Mouse (Mus musculus): ENCODE results near the gene Tpcn2.
A peak's percentile ranks its signal among the peaks of the same experiment; 100 is the strongest.

Tpcn2 gene

GRCm38 (mm10) chr7:145283487-145284187, at the start of gene Tpcn2:
TSS of gene Tpcn2 (minus strand) at chr7:145284011.
- peak; percentile 91 for DNase-seq (ENCODE audit: low spot score)

GRCm38 (mm10) chr7:145332376-145333041, 48.7 kb upstream of the Tpcn2 start:
- DNase-seq (ENCODE audit: low spot score): no peak

- no peak for DNase-seq (ENCODE audit: low spot score)
Observed at GRCm38 (mm10) chr7:145330641-145331040, 46.8 kb upstream of the Tpcn2 start.

GRCm38 (mm10) chr7:145329982-145330381, 46.2 kb upstream of the Tpcn2 start:
- no peak for DNase-seq (ENCODE audit: low spot score)

- DNase-seq (ENCODE audit: low spot score): no peak
Observed at GRCm38 (mm10) chr7:145325697-145326096, 41.9 kb upstream of the Tpcn2 start.

GRCm38 (mm10) chr7:145323607-145324006, 39.8 kb upstream of the Tpcn2 start:
- no peak for DNase-seq (ENCODE audit: low spot score)

- no peak for DNase-seq (ENCODE audit: low spot score)
Observed at GRCm38 (mm10) chr7:145319481-145319880, 35.7 kb upstream of the Tpcn2 start.

- DNase-seq (ENCODE audit: low spot score): no peak
Observed at GRCm38 (mm10) chr7:145317522-145317921, 33.7 kb upstream of the Tpcn2 start.

- DNase-seq (ENCODE audit: low spot score): no peak
Observed at GRCm38 (mm10) chr7:145314785-145315411, 31.1 kb upstream of the Tpcn2 start, which contains the start of gene Mrgprd. TSS of gene Mrgprd (plus strand) at chr7:145314835.

- no peak for DNase-seq (ENCODE audit: low spot score)
Observed at GRCm38 (mm10) chr7:145312137-145312536, 28.3 kb upstream of the Tpcn2 start.

- DNase-seq (ENCODE audit: low spot score): no peak
Observed at GRCm38 (mm10) chr7:145310526-145310925, 26.7 kb upstream of the Tpcn2 start.

GRCm38 (mm10) chr7:145309877-145310276, 26.1 kb upstream of the Tpcn2 start:
- no peak for DNase-seq (ENCODE audit: low spot score)

GRCm38 (mm10) chr7:145308866-145309265, 25.1 kb upstream of the Tpcn2 start:
- DNase-seq (ENCODE audit: low spot score): no peak

GRCm38 (mm10) chr7:145308061-145308675, 24.4 kb upstream of the Tpcn2 start:
- no peak for DNase-seq (ENCODE audit: low spot score)

- DNase-seq (ENCODE audit: low spot score): no peak
Observed at GRCm38 (mm10) chr7:145307636-145308035, 23.8 kb upstream of the Tpcn2 start.

GRCm38 (mm10) chr7:145304153-145304552, 20.3 kb upstream of the Tpcn2 start:
- DNase-seq (ENCODE audit: low spot score): no peak

- DNase-seq (ENCODE audit: low spot score): peak; percentile 68
Observed at GRCm38 (mm10) chr7:145302488-145303285, 18.9 kb upstream of the Tpcn2 start.

GRCm38 (mm10) chr7:145301341-145302005, 17.7 kb upstream of the Tpcn2 start:
- no peak for DNase-seq (ENCODE audit: low spot score)

- no peak for DNase-seq (ENCODE audit: low spot score)
Observed at GRCm38 (mm10) chr7:145301008-145301340, 17.2 kb upstream of the Tpcn2 start.

- DNase-seq (ENCODE audit: low spot score): peak; percentile 46
Observed at GRCm38 (mm10) chr7:145300321-145301007, 16.7 kb upstream of the Tpcn2 start, which contains the start of gene Mrgprf. TSS of gene Mrgprf (plus strand) at chr7:145300828.

All from ovary, postnatal 36 days (tissue).